Mouse (Mus musculus) myocyte (in vitro differentiated cells): ENCODE results near the gene Fbll1.

Source experiments
- E2F4 ChIP-seq: IDR thresholded peaks from one replicate; pipeline ENCODE4 v1.6.1; 2011; ENCODE audit warnings: mild to moderate bottlenecking, control low read depth, moderate library complexity; ENCODE audit not compliant: insufficient read depth
- POLR2A ChIP-seq: IDR thresholded peaks from one replicate; pipeline ENCODE4 v1.6.1; 2011; ENCODE audit warnings: low read depth, mild to moderate bottlenecking, control low read depth, moderate library complexity; ENCODE audit not compliant: insufficient read length
- POLR2AphosphoS2 ChIP-seq: IDR thresholded peaks from one replicate; pipeline ENCODE4 v1.6.1; 2011; ENCODE audit warnings: low read depth, control low read depth; ENCODE audit not compliant: insufficient read length
- TCF12 ChIP-seq: IDR thresholded peaks from one replicate; pipeline ENCODE4 v1.6.1; 2011; ENCODE audit warnings: mild to moderate bottlenecking, control low read depth; ENCODE audit not compliant: poor library complexity, insufficient read depth, severe bottlenecking
- TCF3 ChIP-seq: IDR thresholded peaks from one replicate; pipeline ENCODE4 v1.6.1; 2011; ENCODE audit warnings: low read depth, control low read depth; ENCODE audit not compliant: insufficient read length
- USF1 ChIP-seq: IDR thresholded peaks from one replicate; pipeline ENCODE4 v1.6.1; 2011; ENCODE audit warnings: low read depth, mild to moderate bottlenecking, control low read depth, moderate library complexity

GRCm38 (mm10) chr11:35801332-35801731, 2.6 kb upstream of the Fbll1 start:
- TF ChIP-seq E2F4 (no peak), USF1 (no peak), POLR2A (no peak), TCF12 (no peak), POLR2AphosphoS2 (no peak), TCF3 (no peak)
